Mouse (Mus musculus): ENCODE results near the gene Gm10912.

- no peak for TF ChIP-seq CTCF (IDR thresholded peaks at IDR 0.05; ENCODE audit: control insufficient read depth, insufficient read depth, low read length)
- TF ChIP-seq POLR2A (IDR thresholded peaks at IDR 0.05; ENCODE audit: borderline replicate concordance, control insufficient read depth, low read depth, low read length) = no peak
Observed at GRCm38 (mm10) chr2:104099231-104099585, 33.6 kb downstream of the Gm10912 start.

Measured in bone marrow, adult 2 months (tissue).